Mouse (Mus musculus) Muller cell, postnatal 12 days (primary cell): ENCODE measurements around the gene Nol4l.

Experiments
- DNase-seq: peaks from one replicate; pipeline ENCODE4 v3.0.0-alpha.2; 2015; ENCODE audit errors: inconsistent ontology term

Nol4l gene

GRCm38 (mm10) chr2:153543911-153544730 is 14.3 kb upstream of the Nol4l start:
- no peak for DNase-seq

- DNase-seq = no peak
Observed at GRCm38 (mm10) chr2:153542936-153543668, 13.3 kb upstream of the Nol4l start.

DNA sequence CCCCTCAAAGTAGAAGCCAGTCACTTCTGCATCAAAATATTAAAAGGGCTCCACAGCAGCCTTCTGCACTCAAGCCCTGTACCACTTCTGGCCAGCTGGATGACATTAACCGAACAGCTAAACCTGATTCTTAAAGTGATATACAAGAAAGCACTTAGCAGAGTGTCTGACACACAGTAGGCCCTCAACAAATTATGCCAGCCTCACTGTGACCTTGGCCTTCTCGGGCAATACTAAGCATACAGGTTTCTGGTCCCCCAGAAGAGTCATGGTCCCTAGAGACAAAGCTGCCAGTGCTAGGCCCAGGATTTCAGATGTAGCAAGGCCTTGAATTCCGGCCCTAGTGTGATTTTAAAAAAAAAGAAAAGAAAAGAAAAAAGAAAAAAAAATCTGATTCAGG is 9.1 kb upstream of the Nol4l start:
- no peak for DNase-seq

- DNase-seq = no peak
Observed at GRCm38 (mm10) chr2:153533981-153534380, 4.2 kb upstream of the Nol4l start.

- DNase-seq = no peak
Observed at GRCm38 (mm10) chr2:153530948-153531347, 1.2 kb upstream of the Nol4l start.

DNA sequence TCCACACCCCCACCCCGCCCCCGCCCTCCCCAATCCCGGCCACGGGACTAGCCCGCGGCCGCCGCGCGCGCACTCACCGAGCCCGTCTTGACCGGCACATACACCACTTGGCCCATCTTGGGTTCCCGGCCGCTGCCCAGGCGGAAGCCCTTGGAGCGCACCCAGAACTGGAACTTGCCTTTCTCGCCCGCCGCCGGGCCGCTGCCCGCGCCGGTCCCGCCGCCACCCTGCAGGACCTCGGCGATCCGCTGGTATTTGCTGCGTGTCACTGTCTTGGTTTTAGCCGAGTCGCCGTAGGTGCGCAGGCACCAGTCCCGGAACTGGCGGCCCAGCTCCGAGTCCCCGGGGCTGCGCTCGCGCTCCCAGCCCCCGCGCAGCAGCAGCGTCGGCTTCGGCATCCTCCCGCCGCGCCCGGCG is 398 bp downstream of the Nol4l start:
- peak; percentile 68 for DNase-seq

DNA sequence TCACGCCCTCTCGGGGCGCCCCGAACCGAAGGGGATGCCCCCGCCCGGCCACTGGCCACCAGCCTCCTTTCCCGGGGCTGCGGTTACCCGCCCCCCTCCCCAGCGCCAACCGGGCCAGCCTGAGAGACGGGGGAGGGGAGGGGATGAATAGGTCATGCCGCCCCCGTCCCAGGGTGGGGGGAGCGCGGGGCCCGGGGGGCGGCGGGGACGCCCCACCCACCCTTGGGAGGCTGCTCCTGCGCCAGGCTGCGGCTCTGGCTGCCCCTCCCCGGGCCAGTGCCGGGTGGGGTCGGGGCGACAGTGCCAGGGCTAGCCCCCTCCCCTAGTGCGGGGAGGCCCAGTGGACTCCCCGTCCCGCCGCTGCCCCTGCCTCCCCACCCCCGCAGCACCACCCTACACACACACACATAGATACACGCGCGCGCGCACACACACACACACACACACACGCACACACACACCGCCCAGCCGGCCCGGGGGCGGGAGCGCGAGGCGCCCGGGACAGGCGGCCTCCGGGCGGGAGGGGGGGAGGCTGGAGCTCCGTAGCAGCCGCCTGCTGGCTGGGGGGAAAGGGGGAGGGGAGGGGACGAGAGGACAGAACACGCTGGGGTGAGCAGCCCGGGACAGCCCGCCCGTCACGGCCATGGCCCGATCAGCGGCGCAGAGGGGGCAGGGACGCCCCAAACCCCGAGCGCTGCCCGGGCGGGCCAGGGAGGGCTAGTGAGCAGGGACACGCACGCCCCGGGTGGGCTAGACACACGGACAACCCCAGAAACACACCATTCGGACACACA is 1.0 kb downstream of the Nol4l start:
- peak; percentile 64 for DNase-seq

DNA sequence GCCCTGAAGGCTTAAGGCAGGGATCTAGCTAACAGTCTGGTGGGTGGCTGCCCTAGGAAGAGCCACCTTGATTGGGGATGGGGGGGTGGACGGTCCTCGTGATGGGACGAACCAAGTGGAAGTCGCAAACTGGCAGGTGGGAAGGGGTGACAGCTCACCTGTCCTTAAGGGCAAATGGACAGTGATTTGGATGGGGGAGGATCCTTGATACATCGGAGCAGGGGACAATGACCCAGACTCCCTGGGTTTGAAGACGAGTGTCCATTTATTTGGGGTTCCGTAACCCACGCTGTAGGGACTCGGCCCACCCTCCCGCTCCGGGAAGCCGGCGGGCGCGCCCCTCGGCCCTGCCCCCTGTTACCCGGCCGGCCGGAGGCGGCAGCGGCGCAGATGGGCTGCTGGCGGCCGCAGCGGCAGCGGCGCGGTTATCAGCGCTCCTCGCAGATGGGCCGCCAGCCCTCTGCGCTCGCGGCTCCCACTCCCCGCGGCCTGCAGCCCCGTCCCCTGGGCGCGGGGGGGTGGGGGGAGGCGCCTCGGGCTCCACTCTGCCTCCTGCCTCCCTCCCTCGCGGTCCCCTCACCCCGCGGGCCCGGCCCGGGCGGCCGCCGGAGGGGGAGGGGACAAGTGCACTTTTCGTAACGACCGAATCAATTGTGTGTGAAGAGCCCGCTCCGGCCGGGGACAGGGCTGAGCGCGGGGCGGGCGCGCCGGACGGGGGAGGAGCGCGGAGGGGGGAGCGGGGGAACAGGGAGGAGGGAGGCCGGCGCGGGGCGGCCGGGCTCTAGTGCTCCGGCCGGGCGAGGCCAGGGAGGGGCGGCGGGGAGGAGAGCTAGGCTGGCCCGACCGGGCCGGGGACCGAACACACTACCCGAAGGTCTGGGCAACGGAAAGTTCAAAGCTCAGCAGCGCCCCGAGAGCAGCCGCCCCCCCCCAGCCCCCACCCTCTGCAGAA is 1.9 kb downstream of the Nol4l start:
- DNase-seq = peak; percentile 74

GRCm38 (mm10) chr2:153526850-153527530 is 2.8 kb downstream of the Nol4l start:
- DNase-seq = no peak

DNA sequence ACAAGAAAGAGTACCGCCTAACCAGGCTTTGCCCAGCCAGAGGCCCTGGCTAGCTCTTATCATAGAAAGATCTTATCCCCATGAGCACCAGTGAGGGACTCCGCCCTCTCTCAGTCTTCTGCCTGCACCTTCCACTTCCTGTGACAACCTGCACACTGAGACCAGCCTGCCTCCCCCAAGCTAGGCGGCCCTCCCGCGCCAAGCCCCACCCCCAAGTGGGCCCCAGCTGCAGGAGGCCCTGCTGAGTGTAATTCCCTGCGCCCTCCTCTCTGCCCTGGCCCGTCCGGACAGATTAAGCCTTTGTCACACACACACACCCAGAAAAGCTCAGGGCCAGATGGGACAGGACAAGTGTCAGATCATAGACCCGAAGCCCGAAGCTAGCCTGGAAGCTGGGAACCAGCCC is 3.9 kb downstream of the Nol4l start:
- no peak for DNase-seq

GRCm38 (mm10) chr2:153524727-153525126 is 5.0 kb downstream of the Nol4l start:
- no peak for DNase-seq

DNA sequence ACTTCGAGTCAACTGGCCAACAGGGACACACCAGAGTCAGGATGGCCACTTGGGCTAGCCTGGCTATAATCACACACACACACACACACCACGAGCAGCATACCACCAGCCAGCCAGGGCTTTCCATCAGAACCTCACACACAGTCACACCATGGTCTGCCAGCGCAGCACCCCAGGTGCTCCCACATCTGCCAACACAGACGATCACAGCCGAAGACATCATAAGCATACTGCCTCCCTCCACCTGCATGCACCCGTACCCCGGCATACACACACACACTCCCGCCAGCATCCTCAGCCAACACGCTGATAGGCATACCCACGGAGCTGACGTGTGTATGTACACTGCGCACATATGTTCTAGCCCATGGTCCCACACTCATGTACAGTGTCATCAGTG is 6.1 kb downstream of the Nol4l start:
- no peak for DNase-seq

DNA sequence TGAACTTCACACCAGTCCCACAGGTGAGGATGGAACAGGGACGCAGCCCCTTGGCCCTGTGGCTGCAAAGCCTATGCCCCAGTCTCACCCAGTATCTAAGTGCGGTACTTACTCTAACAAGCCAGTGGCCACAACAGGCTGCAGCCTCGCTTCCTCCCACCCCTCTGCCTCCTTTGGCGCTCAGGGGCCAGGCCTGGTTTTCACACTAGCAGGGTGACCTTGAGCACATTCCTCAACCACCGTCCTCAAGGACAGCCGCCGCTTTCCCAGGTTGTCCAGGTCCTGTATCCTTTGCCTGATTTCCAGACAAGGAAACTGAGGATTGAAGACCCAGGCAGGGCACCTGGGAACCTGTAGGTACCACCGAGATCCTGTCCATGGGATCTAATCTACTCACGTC is 6.6 kb downstream of the Nol4l start:
- no peak for DNase-seq

DNA sequence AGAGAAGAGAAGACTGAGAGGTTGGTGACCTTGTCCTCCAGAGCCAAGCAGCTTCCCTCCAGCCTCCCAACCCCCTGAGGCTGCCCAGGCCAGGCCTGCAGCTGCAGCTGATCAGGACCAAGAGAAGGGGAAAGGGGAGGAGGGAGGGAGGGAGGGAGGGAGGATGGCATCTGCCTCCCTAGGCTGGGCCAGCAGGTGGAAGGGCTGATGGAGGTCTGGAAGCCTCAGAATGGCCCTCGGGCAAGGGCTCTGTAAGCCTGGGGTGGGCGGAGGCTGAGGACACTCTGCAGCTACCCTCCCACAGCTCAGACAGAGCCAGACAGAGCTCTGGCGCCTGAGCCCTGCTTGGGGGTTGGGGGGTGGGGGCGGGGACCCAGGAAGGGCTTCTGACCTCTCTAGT is 7.5 kb downstream of the Nol4l start:
- DNase-seq = peak; percentile 52

DNA sequence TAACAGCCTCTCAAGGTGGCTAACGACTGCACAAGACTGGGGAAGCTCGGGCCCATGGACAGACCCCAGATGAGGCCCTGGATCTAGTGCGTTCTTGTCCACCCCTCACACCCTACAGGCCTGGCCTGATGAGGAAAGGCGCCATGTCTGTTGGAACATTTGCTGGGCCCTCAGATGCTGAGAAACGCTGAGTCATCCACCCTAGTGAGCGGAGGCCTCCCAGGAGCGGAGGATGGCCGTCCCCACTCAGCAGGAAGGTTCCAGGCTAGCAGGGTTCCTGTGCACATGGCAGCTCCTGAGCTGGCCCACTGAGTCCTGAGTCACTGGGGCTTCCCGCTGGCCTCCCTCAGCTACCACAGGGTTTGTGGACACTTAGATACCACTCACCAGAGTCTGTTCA is 9.7 kb downstream of the Nol4l start:
- DNase-seq = no peak

DNA sequence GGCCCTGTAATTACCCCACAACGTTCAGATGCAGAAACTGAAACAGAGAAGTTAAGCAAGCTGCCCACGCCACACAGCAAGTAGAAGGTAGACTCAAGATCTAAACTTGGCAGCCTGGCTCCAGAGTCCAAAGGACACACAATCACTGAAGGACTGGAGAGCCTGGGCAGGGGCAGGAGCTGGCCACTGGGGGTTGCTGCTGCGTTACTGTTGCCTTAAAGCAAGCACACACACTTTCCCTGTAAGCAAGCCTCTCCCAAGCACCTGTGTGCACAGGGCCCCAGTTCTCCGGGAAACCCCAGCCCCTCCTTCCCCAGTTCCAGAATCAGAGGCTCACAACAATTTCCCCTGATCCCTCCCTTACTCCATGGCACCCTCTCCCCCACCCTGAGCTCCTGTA is 12.8 kb downstream of the Nol4l start:
- no peak for DNase-seq

GRCm38 (mm10) chr2:153515582-153515981 is 14.2 kb downstream of the Nol4l start:
- DNase-seq = no peak

DNA sequence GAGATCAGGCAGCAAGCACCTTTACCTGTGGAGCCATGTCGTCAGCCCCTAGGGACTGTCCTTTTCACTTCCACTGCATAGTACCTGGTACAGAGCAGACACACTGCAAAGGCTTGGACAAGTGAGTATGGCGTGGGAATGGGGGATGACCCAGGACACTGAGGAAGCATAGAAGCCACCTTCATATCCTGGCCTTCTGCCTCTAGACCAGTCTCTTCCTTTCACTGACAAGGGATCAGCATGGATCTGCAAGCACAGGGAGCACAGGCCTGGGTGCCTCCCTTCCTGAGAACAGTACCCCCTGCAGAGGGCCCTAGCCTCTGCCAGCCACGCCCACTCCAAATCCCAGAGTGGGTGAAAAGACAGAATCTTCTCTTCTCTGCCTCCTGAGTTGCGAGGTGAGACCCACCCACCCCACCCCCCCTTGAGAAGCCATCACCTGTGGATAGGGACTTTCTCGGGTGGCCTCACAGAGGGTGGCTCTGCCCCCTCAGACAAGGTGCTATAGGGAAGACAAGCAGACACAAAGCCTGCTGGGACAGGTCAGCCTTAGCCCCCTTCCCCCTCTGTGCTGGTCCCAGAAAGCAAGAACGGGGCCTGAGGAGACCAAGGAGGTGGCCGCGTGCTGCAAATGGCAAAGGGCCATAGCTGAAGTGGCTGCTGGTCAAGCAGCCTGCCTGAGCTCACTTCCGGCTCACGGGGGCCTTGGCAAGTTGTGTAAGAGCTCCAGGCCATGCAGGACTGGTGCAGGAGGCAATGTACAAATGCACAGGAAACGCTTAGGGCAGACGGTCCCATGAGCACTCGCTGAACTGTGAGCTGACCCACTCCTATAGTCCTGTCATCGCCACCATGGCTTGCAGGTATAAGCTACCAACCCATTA is 15.0 kb downstream of the Nol4l start:
- DNase-seq = no peak

- no peak for DNase-seq
Observed at GRCm38 (mm10) chr2:153513983-153514382, 15.8 kb downstream of the Nol4l start.
